Mouse (Mus musculus) right cerebral cortex, adult 18-20 months (tissue): ENCODE measurements around the gene Phip.
A peak's percentile ranks its signal among the peaks of the same experiment; 100 is the strongest.

Experiments
- DNase-seq: peaks from one replicate; pipeline ENCODE4 v3.0.0; 2022; ENCODE audit warnings: mixed read lengths

Phip gene

DNA sequence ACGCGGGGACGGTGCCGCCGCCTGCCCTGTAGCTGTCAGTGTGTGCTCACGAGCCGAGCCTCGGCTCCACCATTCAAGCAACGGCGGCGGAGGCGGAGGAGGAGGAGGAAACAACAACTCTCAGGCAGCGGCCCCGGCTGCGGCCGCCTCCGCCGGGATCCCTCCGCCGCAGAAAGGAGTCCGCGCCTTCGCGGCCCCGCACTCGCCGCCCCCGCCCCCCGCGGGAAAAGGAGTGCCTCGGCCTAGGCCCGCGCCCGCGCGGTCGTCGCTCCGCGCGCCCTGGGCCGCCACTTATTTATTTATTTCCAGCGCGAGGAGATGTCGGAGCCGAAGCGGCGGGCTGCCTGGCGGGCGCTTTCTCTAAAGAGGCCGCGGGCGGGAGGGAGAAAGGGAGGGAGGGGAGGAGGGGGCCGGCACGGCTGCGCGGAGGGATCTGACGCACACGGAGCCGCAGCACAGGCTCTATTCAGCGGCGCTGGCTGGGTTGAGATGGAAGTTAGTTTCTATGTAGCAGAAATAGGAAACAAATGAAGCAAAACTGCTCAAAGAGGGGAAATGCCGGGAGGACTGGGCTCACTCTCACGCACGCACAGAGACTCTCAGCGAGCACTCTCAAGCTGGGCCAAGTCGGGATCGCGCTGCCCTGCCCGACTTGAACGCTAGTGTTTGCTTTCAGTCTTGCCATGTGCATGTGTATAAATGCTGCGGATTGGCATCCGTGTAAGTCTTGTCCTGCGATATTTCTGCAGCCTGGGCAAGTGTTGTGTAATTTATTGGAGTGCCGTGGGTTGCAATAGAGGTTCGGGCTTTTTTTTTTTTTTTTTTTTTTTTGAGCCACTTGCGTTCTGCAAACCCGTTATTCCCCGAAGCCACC is at the start of gene Phip:
Gene Phip (minus strand): TSS at position 175 of the 874 bp plus-strand sequence.
- DNase-seq, result peak; percentile 94

DNA sequence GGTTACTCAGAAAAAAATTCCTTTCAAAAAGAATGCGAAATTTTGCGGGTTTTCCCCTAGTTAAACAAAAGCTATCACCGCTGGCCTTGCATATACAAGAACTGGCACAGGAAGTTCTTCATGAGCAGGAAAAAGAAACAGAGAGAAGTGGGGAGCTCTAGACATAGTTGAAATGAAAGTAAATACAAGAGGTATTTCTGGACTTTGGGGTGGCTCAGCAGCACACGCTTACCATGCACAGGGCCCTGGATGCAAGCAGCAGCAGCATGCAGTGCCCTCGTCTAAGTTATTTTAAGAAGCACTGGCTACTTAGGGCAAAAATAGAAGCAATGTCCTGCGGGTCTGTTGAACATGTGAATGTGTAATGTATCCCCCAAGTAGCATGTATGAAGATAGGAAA is 48.4 kb upstream of the Phip start:
- no peak for DNase-seq

DNA sequence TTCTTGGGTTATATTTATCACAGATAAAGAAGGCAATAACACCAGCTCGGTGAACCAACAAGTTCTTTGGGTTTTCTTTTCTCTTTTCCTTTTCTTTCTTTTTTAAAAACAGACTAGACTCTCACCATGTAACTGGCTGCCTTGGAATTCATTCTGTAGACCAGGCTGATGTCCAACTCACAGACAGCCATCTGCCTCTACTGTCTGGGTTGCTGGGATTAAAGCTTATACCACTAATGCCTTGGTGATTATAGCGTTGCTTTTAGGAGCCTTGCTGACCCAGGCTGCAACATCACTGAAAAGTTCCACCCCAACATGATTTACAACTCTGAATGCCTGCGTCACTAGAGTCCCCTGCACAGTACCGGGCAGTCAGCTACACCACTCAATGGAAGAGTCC is 39.2 kb upstream of the Phip start:
- no peak for DNase-seq

DNA sequence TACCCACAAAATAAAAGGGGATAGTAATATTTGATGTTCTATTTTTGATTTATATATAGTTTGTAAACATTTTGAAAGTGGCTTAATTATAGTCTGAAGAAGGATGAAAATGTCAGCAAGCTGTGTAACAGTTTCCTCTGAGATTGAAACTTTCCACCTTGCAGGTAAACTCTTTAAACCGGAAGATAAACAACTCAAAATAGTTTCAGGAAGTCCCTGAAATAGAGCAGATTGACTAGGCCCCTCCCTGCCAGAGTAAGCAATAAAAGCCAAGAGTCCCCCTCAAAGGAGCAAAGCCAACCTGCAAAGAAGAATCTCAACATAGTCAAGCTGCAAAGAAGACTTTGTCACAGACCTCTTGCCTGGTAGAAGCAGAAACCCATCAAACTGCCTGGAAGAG is 33.0 kb upstream of the Phip start:
- no peak for DNase-seq

DNA sequence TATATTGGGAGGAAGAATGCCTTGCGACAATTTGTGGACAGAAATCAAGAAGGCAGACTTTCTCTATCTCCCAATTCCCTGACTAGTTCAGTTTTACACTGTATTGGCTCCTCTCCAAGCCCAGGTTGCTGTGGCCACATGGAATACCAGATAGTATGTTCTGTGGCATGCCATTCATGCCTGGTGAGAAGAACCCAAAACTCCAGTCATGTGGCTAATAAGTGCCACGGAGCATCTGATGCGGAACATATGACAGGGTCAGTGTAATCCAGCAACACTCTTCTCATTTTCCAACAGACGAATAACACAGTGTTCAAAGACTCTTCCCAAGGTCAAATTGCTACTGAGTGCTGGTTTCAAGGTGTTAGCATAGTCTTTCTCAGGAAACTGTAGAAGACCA is 26.0 kb upstream of the Phip start:
- DNase-seq, result no peak

DNA sequence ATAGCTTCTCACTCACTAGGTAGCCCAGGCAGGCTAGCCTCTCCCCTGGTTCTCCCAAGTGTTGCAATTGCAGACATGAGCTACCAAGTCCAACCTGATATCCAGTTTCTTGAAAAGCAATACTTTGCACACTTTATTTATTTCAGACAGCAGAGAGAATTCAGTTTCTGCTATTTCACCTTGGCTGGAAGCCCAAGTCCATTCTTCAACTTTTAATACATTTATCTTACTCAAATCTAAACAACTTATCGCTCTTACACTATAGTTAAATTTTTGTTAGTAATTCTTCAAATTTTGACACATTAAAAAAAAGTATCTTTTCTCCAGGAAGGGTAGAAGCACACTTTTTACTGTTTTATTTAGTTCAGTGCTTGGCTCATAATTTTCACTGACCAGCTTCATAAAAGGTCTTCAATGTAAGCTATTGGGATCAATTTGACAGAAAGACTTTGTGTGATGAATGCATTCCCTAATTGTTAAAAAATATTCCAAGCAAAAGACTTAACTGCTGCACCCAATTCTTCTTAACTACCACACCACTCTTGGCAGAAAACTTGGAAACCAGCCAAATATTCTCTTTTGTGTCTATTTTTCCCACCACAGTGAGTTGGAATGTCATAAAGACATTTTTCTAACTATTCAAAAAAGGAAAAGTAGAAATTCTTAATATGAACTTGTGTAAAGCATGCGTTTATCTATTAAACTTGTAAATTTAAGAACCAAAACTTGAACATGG is 22.6 kb upstream of the Phip start:
- no peak for DNase-seq

DNA sequence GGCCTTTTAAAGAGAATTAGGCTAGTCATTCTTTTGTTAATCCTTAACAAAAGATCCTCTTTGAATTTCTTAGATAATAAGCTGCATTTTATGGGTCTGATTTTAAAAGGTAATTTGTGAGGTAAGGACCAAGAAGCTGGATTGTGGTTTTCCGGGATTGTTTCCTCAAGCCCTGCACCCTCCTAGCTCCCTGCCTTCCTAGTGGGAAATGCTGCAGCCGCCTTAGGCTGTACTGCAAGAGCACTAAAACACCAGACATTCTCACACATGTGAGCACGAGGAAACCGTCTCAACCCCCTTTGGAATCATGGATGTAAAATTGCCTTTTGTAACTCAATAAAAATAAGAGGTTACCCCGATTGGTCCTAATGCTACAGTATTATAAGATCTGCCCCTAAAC is 1.6 kb upstream of the Phip start:
- no peak for DNase-seq

DNA sequence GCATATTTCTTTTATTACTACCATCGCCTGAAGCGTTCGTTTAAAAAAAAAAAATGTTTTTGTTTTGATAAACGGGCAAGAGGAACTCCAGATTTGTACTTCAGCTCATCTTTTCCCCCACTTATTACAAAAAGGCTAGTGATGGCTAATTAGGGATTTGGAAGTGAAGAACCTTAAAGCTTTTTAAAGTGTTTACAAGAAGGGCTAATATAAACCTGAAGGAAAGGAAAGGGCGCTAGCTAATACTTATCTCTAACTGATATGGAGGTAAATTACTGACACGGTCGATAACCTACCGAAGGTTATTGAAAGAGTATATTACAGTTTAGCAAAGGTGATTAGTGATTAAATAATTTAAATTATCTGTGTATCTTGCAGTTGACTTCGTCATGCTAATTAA is 903 bp upstream of the Phip start:
- DNase-seq, result no peak

DNA sequence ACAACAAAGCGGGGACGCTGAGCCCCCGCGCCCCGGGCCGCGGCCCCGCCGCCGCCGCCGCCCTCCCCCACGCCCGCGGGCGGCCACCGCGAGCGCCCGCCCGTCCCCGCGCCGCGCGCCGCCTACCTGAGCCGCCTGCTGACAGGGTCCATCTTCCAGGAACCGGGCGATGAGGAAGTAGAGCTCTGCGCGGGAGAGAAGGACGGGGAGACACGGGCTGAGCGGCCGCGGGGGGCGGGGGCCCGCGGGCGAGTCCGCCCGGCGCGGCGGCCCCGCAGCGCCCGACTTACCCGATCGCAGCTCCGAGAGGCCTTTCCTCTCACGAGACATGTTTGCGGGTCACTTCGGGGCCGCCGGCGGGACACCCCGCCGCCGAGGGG is 364 bp downstream of the Phip start:
- DNase-seq, result no peak

DNA sequence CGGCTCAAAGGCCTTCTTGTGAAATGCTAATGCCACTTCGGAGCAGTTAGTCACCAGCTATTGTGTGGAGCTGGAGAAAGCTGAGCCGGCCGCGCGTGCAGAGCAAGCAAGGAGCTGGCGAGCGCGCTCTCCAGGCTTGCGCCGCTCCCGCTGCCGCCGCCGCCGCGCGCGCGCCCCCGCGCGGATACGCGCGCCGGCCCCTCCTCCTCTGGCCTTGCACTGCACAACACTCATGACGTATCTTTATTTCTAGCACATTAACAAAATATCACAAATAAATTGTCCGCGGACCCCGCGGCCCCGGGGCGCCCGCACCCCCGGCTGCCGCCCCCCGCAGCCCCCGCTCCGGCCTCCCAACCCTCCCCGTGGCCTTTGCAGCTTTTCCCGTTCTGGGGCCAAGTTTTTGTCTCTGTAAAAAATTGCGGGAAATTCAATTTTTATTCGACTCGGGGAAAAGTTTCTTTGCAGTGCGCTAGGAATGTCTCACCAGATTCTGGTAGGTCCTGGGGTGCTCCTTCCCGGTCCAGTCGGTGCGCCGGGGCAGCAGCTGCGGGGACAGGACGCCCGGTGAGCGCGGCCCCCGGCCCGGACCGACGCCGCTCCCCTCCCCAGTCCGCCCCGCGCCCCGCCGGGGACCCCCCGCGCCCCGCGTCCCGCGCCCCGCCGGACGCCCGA is 992 bp downstream of the Phip start:
- peak; percentile 91 for DNase-seq

DNA sequence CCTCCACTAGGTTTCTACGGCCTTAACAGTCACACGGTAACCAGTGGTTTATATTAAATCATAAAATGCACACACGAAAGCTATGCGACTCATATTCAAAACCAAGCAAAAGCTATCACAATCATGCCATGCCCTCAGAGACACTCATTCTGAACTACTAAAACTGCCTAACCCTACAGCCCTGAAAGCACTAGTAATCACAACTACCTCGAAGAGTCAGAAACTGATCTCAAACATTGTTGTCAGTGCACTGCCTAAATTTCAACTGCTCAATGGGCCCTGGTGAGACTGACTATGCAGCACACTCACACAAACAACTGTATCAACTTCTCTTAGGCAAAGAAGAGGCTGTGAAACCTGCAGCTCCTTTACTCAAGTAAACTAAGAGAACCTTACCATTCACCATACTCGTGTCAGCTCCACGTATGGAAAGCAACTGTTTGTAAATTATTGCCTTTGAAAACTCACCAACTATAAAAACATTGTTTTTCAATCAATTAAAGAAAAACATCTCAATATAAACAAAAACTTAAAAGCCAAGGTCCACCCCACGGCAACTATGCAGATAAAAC is 1.9 kb downstream of the Phip start:
- DNase-seq, result no peak

DNA sequence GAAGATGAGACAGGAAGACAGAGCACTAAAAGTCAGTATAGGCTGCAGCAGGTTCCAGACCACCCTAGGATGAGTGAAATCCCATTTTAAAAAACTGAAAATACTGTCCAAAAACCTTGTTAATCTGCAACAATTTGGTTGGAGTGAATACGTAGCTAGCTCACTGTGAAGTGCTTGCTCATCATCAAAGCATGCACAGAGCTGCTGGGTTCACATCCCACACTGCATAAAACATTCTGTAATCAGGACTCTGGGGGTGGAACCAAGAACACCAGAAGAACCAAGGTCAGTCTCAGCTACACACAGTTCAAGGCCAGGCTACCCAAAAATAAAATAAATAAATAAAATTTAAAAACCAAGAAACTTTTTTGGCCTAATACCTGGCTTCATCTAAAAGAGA is 3.9 kb downstream of the Phip start:
- DNase-seq, result no peak

DNA sequence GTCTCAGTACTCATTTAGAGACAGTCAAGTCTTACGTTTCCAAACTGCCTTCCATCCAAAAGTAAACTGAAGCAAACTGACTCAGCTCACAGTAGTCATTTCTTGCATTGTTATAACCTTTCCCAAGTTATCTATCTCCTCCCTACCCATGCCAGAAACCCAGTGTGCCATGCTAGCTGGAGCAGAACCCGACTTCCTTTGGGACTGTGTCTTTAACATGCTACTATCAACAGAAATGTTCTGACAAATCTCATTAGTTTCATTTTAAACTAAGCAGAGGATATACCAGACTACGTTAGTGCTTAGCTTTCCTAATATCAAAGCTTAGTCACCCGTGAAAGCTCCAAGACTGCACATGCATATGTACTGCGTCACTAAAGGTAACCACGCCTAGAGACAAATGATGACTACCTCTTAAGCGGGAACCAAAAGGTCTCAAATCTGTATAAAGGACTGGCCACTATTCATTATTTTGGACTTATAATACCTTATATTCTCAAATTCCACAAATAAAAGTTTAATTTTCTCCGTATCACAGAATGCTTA is 8.2 kb downstream of the Phip start:
- no peak for DNase-seq

DNA sequence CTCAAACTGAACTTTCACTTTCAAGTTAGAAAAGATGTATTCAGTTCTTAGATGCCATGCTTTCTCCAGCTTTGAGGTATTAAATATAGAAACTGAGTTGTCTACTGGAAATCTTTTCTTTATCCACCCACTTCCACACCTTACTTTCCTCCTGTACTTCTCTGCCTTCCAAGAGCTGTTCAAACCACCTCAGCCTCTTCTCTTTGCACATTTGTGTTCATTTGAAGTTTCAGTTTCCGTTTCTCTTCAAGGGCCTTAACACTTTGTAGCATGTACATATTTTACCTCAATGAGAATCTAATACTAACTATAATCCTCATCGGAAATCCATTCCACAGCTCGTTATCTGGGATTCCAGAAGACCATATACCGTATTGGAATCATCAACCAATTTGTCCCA is 11.3 kb downstream of the Phip start:
- DNase-seq, result no peak

DNA sequence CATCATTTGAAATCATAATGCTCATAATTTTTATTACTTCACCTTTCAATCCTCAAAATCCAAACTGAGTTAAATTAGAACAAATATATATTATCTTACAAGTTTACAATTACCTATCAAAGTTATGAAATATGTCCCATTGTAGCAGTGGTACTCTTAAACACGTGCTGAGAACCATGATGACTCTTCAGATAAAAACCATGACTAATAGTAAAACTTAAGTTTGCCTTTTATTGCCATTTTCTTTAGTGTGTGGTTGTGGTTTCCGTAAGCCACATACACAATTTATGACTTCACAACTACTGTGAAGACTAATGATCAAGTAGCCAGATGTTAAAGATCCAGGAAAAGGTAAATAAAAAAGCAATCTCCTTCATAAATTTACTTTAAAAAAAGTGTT is 14.0 kb downstream of the Phip start:
- no peak for DNase-seq

DNA sequence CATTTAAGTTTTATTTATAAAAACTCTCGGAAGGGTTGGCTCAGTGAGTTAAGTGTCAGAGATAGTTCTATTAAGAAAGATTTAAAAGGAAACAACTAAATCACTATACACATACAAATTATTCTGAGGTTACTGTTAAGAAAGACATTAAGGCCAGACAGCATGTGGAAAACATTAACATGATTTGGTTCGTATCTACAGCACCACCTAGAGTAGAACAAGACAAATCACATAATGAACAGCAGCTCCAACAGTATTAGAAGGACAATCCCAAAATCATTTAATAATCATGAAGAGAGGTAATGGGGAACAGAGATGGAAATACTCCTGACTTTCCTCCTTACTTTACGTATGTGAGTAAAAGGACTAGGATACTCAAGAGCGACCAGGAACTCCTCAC is 20.0 kb downstream of the Phip start:
- no peak for DNase-seq

DNA sequence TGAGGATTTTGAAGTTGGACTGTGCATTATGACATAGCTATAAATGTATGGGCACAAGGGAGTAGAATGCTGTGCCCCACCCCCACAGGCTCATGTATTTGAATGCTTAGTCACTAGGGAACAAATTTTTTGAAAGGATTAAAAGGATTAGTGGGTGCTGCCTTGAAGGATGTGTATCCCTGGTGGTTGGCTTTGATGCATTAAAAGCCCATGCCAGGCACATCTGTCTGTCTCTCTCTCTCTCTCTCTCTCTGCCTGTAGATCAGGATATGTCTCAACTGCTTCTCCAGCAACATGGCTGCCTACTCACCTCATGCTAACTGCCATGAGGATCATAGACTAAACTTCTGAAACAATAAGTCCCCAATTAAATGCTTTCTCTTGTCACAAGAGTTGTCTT is 23.0 kb downstream of the Phip start:
- no peak for DNase-seq

DNA sequence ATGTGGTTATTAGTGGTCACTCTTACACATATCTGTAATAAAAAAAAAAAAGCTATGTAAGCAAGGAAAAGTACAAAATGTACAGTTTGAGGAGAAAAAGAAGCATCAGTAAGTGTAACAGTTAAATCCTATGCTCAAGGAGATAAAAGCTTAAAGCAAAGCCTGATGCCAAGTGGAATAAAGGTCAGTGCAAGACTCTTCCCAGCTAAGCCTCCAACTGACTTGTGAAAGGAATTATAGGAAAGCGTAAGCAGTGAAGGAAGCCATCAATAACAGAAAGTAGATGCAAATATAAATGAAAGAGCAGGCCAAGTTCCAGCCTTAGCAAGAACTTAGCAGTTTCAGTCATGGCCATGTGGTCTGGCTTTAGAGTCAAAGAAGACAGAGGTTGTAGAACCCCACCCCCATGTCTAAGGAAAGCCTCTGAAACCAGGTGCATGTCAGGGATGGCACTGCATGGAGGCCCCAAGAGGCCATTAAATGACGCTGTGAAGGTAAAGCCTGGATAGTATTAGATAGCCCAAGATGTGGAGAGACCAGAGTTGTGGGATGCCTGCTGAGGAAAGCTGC is 23.8 kb downstream of the Phip start:
- no peak for DNase-seq

DNA sequence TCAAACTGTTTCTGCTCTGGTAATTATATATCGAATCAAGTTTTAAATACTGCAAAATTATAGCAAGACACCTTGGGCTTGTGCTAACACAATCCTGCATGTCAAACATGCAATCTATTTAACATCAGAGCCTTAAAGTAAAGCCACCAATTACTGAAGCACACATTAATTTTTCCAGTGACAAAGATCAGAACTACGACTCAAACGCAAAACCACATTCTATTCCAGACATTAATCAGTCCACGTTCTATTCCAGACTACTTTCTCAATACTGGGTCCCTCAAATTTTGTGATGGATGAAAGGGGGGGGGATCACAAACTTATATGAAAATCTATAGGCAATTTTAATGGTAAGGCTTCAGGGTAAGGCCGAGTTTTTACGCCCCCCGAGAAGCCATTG is 68.1 kb downstream of the Phip start:
- DNase-seq, result no peak

DNA sequence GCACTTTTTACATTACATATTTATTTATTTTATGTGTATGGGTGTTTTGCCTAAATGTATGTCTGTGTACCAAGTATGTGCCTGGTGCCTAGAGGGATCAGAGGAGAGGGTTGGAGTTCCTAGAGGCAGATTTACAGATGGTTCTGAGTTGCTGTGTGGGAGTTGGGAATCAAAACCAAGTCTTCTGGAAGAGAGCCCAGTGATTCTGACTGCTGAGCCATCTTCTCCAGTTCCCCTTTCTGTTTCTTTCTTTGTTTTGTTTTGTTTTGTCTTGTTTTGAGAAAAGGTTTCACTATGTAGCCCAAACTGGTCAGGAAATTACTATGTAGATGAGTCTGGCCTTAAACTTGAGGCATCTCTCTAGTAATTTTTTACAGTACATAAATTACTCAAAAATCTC is 86.7 kb downstream of the Phip start:
- DNase-seq, result peak; percentile 48

DNA sequence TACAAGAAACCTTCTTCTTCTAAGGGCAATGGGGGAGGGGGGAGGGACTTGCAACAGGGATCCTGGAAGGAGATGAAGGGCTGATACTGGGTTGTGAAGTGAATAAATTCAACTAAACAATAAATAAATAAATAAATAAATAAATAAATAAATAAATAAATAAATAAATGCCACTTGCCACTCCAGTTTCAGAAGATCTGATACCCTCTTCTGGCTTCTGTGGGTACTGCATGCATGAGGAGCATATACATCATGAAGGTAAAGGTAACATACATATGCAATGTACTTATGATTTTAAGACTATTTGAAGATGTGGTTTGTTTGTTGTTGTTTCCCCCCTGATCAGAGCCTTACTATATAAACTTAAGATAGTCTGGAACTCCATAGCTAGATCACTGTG is 91.1 kb downstream of the Phip start:
- DNase-seq, result no peak

DNA sequence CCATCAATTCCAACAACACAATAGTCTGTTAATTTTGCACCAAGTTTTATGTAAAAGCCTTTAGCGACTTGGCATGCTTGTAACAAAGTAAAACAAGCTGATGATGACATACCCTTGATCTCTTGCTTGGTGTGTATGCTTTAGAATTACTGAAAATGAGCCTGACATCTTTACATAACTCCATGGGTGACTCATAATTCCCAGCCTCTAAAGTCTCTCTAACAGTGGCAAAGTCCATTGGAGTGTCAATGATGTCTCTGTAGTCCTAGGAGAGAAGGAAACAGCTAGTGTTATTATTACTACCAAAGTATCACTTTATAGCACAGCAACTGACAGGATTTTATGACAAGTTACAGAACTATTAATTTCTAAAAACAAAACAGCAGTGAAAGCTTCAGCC is 98.2 kb downstream of the Phip start:
- no peak for DNase-seq

DNA sequence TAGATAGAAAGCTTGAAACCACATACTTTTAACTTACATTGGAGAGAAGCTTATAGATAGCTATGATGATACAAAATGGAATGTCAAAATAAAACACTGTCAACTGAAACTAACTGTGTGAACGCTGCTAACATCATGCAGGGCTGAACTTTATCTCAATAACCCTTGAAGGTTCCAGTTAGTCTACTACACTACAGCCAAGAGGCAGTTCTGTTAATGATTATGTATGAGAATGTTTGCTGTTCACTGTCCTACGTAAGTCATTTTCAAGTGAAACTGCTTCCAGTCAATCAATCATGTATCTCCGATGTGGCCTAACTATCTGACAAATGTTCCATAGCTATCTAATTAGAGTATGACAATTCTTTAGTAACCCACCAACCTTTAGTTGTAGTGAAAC is 107.6 kb downstream of the Phip start:
- DNase-seq, result no peak
